Mouse (Mus musculus): Measurements from ENCODE around the gene Gm42791. TPM values are rescaled to one million over a fixed set of nuclear protein-coding genes. Genes with fewer than 3 reads are reported as not detected.
A peak's percentile ranks its signal among the peaks of the same experiment; 100 is the strongest.

Gene Gm42791
- polyA plus RNA-seq, 1 experiment from 2014 or later: 3.3 TPM

DNA sequence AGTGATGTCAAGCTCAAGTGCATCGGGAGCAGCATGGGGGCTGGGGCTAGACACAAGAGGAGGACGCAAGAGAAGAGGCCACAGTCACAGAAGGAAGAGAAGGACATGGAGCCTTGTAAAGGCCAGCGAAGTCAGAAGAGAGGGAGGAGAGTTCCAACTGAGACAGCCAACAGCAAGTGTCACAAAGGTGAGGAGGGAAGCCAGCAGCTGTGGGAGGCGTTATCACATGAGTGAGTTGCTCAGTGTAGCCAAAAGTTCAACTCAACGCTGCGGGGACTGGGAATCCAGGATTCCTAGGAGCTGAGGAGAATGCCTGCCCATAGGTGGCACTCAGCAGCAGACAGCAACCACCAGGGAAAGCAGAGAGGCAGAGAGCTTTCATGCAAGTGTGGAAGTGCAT is 85.5 kb downstream of the Gm42791 start:
- Histone ChIP-seq H3K9me3 (no peaks in the 10 kb centered on the region), H3K9ac (no peak overlapping the region), H3K4me3 (no peak overlapping the region), H3K4me2 (no peak overlapping the region), H3K36me3 (peaks cover 17% of the 10 kb centered on the region; the same call in 1 of the 2 replicates), H3K4me1 (peaks cover 16% of the 10 kb centered on the region), H3K27ac (no peak overlapping the region), H3K27me3 (no peaks in the 10 kb centered on the region)
- ATAC-seq (ENCODE audit: borderline replicate concordance, extremely low read depth, low FRiP score, low TSS enrichment): peak; percentile 47; the same call in 1 of the 2 replicates
- WGBS: 30% methylated on average over 6 of the region's 6 CpGs

DNA sequence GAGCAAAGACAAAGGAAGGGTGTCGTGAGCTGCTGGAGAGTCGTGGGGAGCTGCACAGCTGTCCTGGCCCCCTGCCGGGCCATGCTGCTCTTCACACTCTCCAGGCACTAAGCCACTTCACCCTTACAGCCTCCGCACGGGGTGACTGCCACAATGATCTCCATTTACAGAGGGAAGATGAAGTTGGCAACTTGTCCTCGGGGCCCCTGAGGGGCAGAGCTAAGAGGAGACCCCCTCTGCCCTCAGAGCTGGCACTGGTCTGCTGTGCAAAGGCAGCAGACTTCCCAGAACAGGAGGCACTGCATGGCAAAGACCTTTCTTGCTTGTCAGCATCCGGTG is 85.9 kb downstream of the Gm42791 start:
- Histone ChIP-seq H3K27me3 (no peaks in the 10 kb centered on the region), H3K9me3 (no peaks in the 10 kb centered on the region), H3K4me3 (no peak overlapping the region), H3K27ac (no peak overlapping the region), H3K4me2 (no peak overlapping the region), H3K36me3 (peaks cover 18% of the 10 kb centered on the region; the same call in 1 of the 2 replicates), H3K4me1 (peaks cover 16% of the 10 kb centered on the region), H3K9ac (no peak overlapping the region)
- 19% methylated on average over 7 of the region's 7 CpGs for WGBS
- ATAC-seq (ENCODE audit: borderline replicate concordance, extremely low read depth, low FRiP score, low TSS enrichment): peak; percentile 68; the same call in 1 of the 2 replicates

- Histone ChIP-seq H3K27me3 (no peaks in the 10 kb centered on the region), H3K27ac (no peak overlapping the region), H3K36me3 (peaks cover 20% of the 10 kb centered on the region; the same call in 1 of the 2 replicates), H3K4me1 (peaks cover 16% of the 10 kb centered on the region), H3K9me3 (no peaks in the 10 kb centered on the region), H3K4me2 (no peak overlapping the region), H3K4me3 (no peak overlapping the region), H3K9ac (no peak overlapping the region)
- 62% methylated on average over 17 of the region's 17 CpGs for WGBS
- ATAC-seq (ENCODE audit: borderline replicate concordance, extremely low read depth, low FRiP score, low TSS enrichment): no peak
Measured at GRCm38 (mm10) chr5:148908191-148909056, 86.5 kb downstream of the Gm42791 start.

GRCm38 (mm10) chr5:148906305-148906704 is 88.6 kb downstream of the Gm42791 start:
- no peaks in the 10 kb centered on the region for H3K27me3 ChIP-seq
- no peak overlapping the region for H3K9ac ChIP-seq
- no peaks in the 10 kb centered on the region for H3K9me3 ChIP-seq
- H3K4me2 ChIP-seq: no peak overlapping the region
- no peak for ATAC-seq (ENCODE audit: borderline replicate concordance, extremely low read depth, low FRiP score, low TSS enrichment)
- 78% methylated on average over 4 of the region's 4 CpGs for WGBS
- H3K36me3 ChIP-seq: peaks cover 18% of the 10 kb centered on the region; the same call in 1 of the 2 replicates
- H3K4me3 ChIP-seq: no peak overlapping the region
- H3K4me1 ChIP-seq: peaks cover 16% of the 10 kb centered on the region
- no peak overlapping the region for H3K27ac ChIP-seq

DNA sequence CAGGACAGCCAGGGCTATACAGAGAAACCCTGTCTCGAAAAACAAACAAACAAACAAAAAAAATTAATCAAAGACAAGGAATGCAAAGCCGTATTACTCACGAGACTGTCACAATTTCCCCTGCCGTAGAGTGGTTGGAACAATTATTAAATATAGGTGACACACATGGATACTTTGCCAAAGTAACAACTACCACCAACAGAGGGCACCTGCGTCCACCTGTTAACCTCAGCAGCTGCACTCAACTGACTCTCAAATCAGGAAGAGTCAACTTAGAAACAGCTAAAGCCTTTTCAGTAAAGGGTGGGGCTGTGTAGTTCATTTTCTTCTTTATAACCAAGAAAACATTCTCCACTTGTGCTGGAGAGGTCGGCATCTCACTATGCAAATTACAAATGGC is 90.1 kb downstream of the Gm42791 start:
- Histone ChIP-seq H3K4me3 (no peak overlapping the region), H3K4me2 (no peak overlapping the region), H3K27ac (no peak overlapping the region), H3K4me1 (peaks cover 16% of the 10 kb centered on the region), H3K9ac (no peak overlapping the region), H3K27me3 (no peaks in the 10 kb centered on the region), H3K36me3 (peaks cover 13% of the 10 kb centered on the region; the same call in 1 of the 2 replicates), H3K9me3 (no peaks in the 10 kb centered on the region)
- WGBS: 46% methylated on average over 6 of the region's 6 CpGs
- no peak for ATAC-seq (ENCODE audit: borderline replicate concordance, extremely low read depth, low FRiP score, low TSS enrichment)

GRCm38 (mm10) chr5:148899361-148899760 is 95.6 kb downstream of the Gm42791 start:
- Histone ChIP-seq H3K27me3 (no peaks in the 10 kb centered on the region), H3K9ac (no peak overlapping the region), H3K4me2 (no peak overlapping the region), H3K4me1 (peaks cover 5% of the 10 kb centered on the region; the same call in 1 of the 2 replicates), H3K9me3 (no peaks in the 10 kb centered on the region), H3K36me3 (peaks cover 19% of the 10 kb centered on the region; the same call in 1 of the 2 replicates), H3K4me3 (no peak overlapping the region), H3K27ac (no peak overlapping the region)
- WGBS: 85% methylated on average over 7 of the region's 7 CpGs
- no peak for ATAC-seq (ENCODE audit: borderline replicate concordance, extremely low read depth, low FRiP score, low TSS enrichment)

- Histone ChIP-seq H3K27me3 (no peaks in the 10 kb centered on the region), H3K4me2 (no peak overlapping the region), H3K9ac (no peak overlapping the region), H3K9me3 (no peaks in the 10 kb centered on the region), H3K4me3 (no peak overlapping the region), H3K27ac (peak overlapping the region; percentile 43; the same call in 1 of the 2 replicates), H3K4me1 (peaks cover 5% of the 10 kb centered on the region; the same call in 1 of the 2 replicates), H3K36me3 (peaks cover 16% of the 10 kb centered on the region; the same call in 1 of the 2 replicates)
- WGBS: 45% methylated on average over 12 of the region's 12 CpGs
- peak; percentile 82 for ATAC-seq (ENCODE audit: borderline replicate concordance, extremely low read depth, low FRiP score, low TSS enrichment)
Measured at GRCm38 (mm10) chr5:148897941-148898417, 97.0 kb downstream of the Gm42791 start.

GRCm38 (mm10) chr5:148897069-148897702 is 97.8 kb downstream of the Gm42791 start:
- H3K4me1 ChIP-seq: peaks cover 5% of the 10 kb centered on the region; the same call in 1 of the 2 replicates
- no peaks in the 10 kb centered on the region for H3K27me3 ChIP-seq
- H3K27ac ChIP-seq: no peak overlapping the region
- WGBS: 59% methylated on average over 14 of the region's 14 CpGs
- H3K9ac ChIP-seq: no peak overlapping the region
- H3K4me2 ChIP-seq: no peak overlapping the region
- peaks cover 22% of the 10 kb centered on the region; the same call in 1 of the 2 replicates for H3K36me3 ChIP-seq
- no peak overlapping the region for H3K4me3 ChIP-seq
- no peak; the same call in 1 of the 2 replicates for ATAC-seq (ENCODE audit: borderline replicate concordance, extremely low read depth, low FRiP score, low TSS enrichment)
- no peaks in the 10 kb centered on the region for H3K9me3 ChIP-seq

DNA sequence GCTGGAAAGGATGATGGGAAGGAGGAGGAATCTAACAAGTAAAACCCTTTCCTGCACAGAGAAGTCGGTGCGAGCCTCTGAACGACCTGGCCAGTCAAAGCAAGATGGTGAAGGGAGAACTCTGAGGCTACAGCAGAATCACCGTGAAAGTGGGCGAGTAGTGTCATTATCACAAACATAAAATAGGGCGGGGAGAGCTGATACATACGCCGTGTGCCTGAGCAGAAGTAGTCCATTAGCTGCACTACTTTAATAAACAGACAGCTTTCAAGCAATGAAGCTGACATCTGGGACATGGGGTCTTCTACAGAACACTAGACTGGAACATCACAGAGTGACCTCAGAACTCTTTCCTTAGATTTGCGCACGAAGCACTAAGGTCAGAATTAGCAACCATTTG is 98.4 kb downstream of the Gm42791 start:
- Histone ChIP-seq H3K9ac (no peak overlapping the region), H3K27me3 (no peaks in the 10 kb centered on the region), H3K4me3 (no peak overlapping the region), H3K27ac (no peak overlapping the region), H3K4me1 (peaks cover 5% of the 10 kb centered on the region; the same call in 1 of the 2 replicates), H3K9me3 (no peaks in the 10 kb centered on the region), H3K4me2 (no peak overlapping the region), H3K36me3 (peaks cover 29% of the 10 kb centered on the region; the same call in 1 of the 2 replicates)
- WGBS: 72% methylated on average over 10 of the region's 10 CpGs
- ATAC-seq (ENCODE audit: borderline replicate concordance, extremely low read depth, low FRiP score, low TSS enrichment): no peak

DNA sequence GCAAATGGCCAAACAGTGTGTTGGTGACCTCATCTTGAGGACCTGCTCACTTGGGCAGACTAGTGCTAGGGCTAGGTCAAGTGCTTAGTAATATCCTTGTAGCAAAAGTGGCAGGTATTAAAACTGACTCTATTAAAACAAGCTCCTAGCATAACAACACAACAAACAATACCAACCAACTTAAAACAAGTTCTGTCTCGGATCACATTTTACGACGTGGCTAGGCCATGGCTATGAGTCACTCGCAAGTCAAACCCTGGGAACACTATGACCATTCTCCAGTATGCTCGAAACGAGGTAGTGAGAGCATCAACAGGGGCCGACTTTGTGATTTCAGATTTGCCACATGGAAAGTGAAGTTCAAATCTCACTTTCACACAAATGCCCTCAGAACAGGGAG is 99.1 kb downstream of the Gm42791 start:
- no peak for ATAC-seq (ENCODE audit: borderline replicate concordance, extremely low read depth, low FRiP score, low TSS enrichment)
- WGBS: 82% methylated on average over 7 of the region's 7 CpGs

GRCm38 (mm10) chr5:148895034-148895433 is 99.9 kb downstream of the Gm42791 start:
- H3K4me1 ChIP-seq: peaks cover 5% of the 10 kb centered on the region; the same call in 1 of the 2 replicates
- peaks cover 38% of the 10 kb centered on the region for H3K36me3 ChIP-seq
- no peak overlapping the region for H3K4me3 ChIP-seq
- no peaks in the 10 kb centered on the region for H3K27me3 ChIP-seq
- no peaks in the 10 kb centered on the region for H3K9me3 ChIP-seq
- no peak for ATAC-seq (ENCODE audit: borderline replicate concordance, extremely low read depth, low FRiP score, low TSS enrichment)
- H3K4me2 ChIP-seq: no peak overlapping the region
- H3K9ac ChIP-seq: no peak overlapping the region
- 62% methylated on average over 5 of the region's 5 CpGs for WGBS
- no peak overlapping the region for H3K27ac ChIP-seq

More for the DNA sequence above, 99.1 kb downstream of the Gm42791 start:
- Histone ChIP-seq H3K4me1 (peaks cover 5% of the 10 kb centered on the region; the same call in 1 of the 2 replicates), H3K4me2 (no peak overlapping the region), H3K4me3 (no peak overlapping the region), H3K36me3 (peaks cover 31% of the 10 kb centered on the region), H3K27me3 (no peaks in the 10 kb centered on the region), H3K27ac (no peak overlapping the region), H3K9ac (no peak overlapping the region), H3K9me3 (no peaks in the 10 kb centered on the region)

DNA sequence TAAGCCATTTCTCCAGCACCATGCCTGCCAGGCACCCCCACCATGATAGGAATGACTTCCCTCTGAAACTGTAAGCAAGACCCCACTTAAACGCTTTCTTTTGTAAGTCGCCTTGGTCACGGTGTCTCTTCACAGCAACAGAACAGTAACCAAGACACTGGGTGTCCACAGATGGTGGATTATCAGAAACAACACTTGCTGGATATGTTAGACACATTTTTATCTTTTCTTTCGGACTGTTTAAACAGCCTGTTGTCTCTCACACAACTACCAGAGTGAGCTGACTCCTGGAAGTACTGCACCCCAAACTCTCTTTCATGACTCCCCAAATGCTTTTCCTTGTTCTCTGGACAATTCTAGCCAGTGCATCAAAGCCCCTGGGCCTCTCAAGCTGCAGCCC is 104.7 kb downstream of the Gm42791 start:
- H3K36me3 ChIP-seq: peaks cover 33% of the 10 kb centered on the region
- H3K4me1 ChIP-seq: no peaks in the 10 kb centered on the region
- 96% methylated on average over 4 of the region's 4 CpGs for WGBS
- no peak overlapping the region for H3K9ac ChIP-seq
- no peak for ATAC-seq (ENCODE audit: borderline replicate concordance, extremely low read depth, low FRiP score, low TSS enrichment)
- H3K9me3 ChIP-seq: no peaks in the 10 kb centered on the region
- no peak overlapping the region for H3K4me2 ChIP-seq
- no peak overlapping the region for H3K27ac ChIP-seq
- H3K27me3 ChIP-seq: no peaks in the 10 kb centered on the region
- no peak overlapping the region for H3K4me3 ChIP-seq

Data from lung, embryonic 15.5 days (tissue).